Mouse (Mus musculus) skeletal muscle tissue, adult 2 months (tissue): ENCODE results near the gene Tuba8.
A peak's percentile ranks its signal among the peaks of the same experiment; 100 is the strongest.

ENCODE experiments used
- DNase-seq: peaks from one replicate; pipeline ENCODE4 v3.0.0-alpha.2; 2012; ENCODE audit warnings: low read depth, low spot score

The Tuba8 gene

GRCm38 (mm10) chr6:121194956-121195731 is 15.4 kb upstream of the Tuba8 start:
- DNase-seq = no peak

GRCm38 (mm10) chr6:121197807-121198365 is 12.6 kb upstream of the Tuba8 start:
- no peak for DNase-seq

GRCm38 (mm10) chr6:121200458-121200857 is 10.0 kb upstream of the Tuba8 start:
- DNase-seq = no peak

GRCm38 (mm10) chr6:121202026-121202425 is 8.5 kb upstream of the Tuba8 start:
- DNase-seq = no peak

- no peak for DNase-seq
Observed at GRCm38 (mm10) chr6:121206481-121206880, 4.0 kb upstream of the Tuba8 start.

GRCm38 (mm10) chr6:121209584-121209983 is 912 bp upstream of the Tuba8 start:
- no peak for DNase-seq

GRCm38 (mm10) chr6:121210926-121211289 is 412 bp downstream of the Tuba8 start:
- no peak for DNase-seq

GRCm38 (mm10) chr6:121211743-121212142 is 1.2 kb downstream of the Tuba8 start:
- DNase-seq = peak; percentile 88

- no peak for DNase-seq
Observed at GRCm38 (mm10) chr6:121212988-121213387, 2.5 kb downstream of the Tuba8 start.

GRCm38 (mm10) chr6:121214221-121214620 is 3.7 kb downstream of the Tuba8 start:
- no peak for DNase-seq

GRCm38 (mm10) chr6:121214667-121215330 is 4.3 kb downstream of the Tuba8 start:
- no peak for DNase-seq

GRCm38 (mm10) chr6:121215336-121215735 is 4.8 kb downstream of the Tuba8 start:
- DNase-seq = no peak

GRCm38 (mm10) chr6:121215896-121216295 is 5.4 kb downstream of the Tuba8 start:
- no peak for DNase-seq

- DNase-seq = peak; percentile 80
Observed at GRCm38 (mm10) chr6:121216589-121217255, 6.2 kb downstream of the Tuba8 start.

GRCm38 (mm10) chr6:121218002-121218401 is 7.5 kb downstream of the Tuba8 start:
- DNase-seq = no peak

GRCm38 (mm10) chr6:121219406-121219805 is 8.9 kb downstream of the Tuba8 start:
- peak; percentile 90 for DNase-seq

- no peak for DNase-seq
Observed at GRCm38 (mm10) chr6:121220181-121220580, 9.7 kb downstream of the Tuba8 start.

GRCm38 (mm10) chr6:121221876-121222597 is 11.5 kb downstream of the Tuba8 start:
- DNase-seq = no peak

- DNase-seq = no peak
Observed at GRCm38 (mm10) chr6:121223001-121223400, 12.5 kb downstream of the Tuba8 start.

GRCm38 (mm10) chr6:121224067-121224466 is 13.6 kb downstream of the Tuba8 start:
- DNase-seq = no peak

- DNase-seq = no peak
Observed at GRCm38 (mm10) chr6:121224993-121225392, 14.5 kb downstream of the Tuba8 start.

- no peak for DNase-seq
Observed at GRCm38 (mm10) chr6:121226043-121226442, 15.5 kb downstream of the Tuba8 start.
